Mouse (Mus musculus): ENCODE data around the gene Gm20388. TPM values are rescaled to one million over a fixed set of nuclear protein-coding genes. Genes with fewer than 3 reads are reported as not detected.

Gm20388 gene
- polyA plus RNA-seq, 1 experiment = 18.7 TPM

DNA sequence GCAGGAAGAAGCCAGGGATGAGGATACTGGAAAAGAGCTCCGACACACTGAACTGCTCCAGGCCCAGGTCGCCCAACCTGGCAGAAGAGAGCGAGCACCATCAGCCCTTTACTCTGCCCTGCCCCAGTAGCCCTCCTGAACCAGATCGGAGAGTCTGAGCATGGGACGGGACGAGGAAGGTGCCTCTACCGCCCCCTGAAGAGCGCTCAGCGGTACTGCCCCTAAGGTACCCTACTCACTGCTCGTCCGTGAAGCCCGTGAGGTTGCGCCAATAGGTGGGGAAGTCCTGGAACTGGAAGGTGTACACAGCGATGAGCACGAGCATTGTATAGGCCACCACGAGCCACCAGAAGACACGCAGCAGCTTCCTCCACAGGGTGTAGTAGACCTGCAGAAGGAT, 2587.3 kb downstream of the Gm20388 start:
- no peak overlapping the region for H3K4me3 ChIP-seq (replicated peaks; ENCODE audit: insufficient read depth, low read depth, low read length)
- H3K4me1 ChIP-seq (ENCODE audit: control insufficient read depth, insufficient read depth, low read length) = no peaks in the 10 kb centered on the region
- TF ChIP-seq POLR2A (IDR thresholded peaks at IDR 0.05; ENCODE audit: borderline replicate concordance, insufficient read depth, low read length) (no peak), CTCF (IDR thresholded peaks at IDR 0.05; ENCODE audit: borderline replicate concordance, insufficient read depth, low read depth, low read length) (peak; percentile 28; the same call in 1 of the 2 replicates)
- H3K27me3 ChIP-seq (ENCODE audit: control insufficient read depth, insufficient read depth, low read length) = no peaks in the 10 kb centered on the region
- WGBS = 60% methylated on average over 17 of the region's 17 CpGs
- DNase-seq = no peak
- no peak overlapping the region for H3K27ac ChIP-seq (ENCODE audit: insufficient read depth, low read length)

DNA sequence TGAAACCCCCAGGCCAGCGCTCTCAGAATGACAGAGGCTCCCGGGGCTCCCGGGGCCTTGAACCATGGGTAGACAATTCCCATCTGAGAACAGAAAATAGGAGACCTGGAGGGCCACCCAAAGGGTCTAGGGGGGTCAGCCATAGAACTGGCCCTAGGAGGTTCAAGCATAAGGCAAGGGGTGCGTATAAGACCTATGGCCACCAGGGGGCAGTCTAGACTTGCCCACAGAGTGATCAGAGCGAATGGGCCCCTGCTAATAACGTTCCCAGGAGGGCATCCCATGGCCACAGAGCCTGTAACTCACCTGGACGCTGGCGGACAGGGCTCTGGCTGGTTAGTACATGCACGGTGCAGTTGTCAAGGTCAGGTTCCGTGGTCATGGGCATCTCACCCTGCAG, 2590.2 kb downstream of the Gm20388 start:
- 26% methylated on average over 10 of the region's 10 CpGs for WGBS
- no peak overlapping the region for H3K4me3 ChIP-seq (replicated peaks; ENCODE audit: insufficient read depth, low read depth, low read length)
- no peaks in the 10 kb centered on the region for H3K27me3 ChIP-seq (ENCODE audit: control insufficient read depth, insufficient read depth, low read length)
- DNase-seq = peak; percentile 73 to 81
- TF ChIP-seq CTCF (IDR thresholded peaks at IDR 0.05; ENCODE audit: borderline replicate concordance, insufficient read depth, low read depth, low read length) (peak; percentile 93), POLR2A (IDR thresholded peaks at IDR 0.05; ENCODE audit: borderline replicate concordance, insufficient read depth, low read length) (no peak)
- H3K4me1 ChIP-seq (ENCODE audit: control insufficient read depth, insufficient read depth, low read length) = no peaks in the 10 kb centered on the region
- no peak overlapping the region for H3K27ac ChIP-seq (ENCODE audit: insufficient read depth, low read length)

DNA sequence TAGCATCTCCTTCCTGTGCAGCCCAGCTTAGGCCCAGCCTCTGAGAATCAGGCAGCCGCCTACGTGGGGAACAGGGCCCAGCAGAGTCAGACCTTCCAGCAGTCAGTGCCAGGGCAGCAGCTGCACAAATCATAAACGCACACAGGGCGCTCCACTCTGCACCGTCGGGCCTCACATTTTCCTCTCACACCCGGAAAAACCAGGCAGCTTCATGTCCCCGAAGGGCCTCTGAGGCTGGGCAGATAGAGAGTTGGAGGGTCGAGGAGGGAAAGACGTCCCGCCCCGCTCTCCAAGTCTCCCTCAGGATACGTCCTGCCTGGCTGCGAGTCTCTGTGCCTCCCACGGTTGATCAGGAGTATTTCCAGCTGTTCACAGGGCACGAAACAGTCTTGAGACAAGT, 2600.9 kb downstream of the Gm20388 start:
- TF ChIP-seq POLR2A (IDR thresholded peaks at IDR 0.05; ENCODE audit: borderline replicate concordance, insufficient read depth, low read length) (no peak), CTCF (IDR thresholded peaks at IDR 0.05; ENCODE audit: borderline replicate concordance, insufficient read depth, low read depth, low read length) (no peak)
- H3K4me1 ChIP-seq (ENCODE audit: control insufficient read depth, insufficient read depth, low read length) = no peaks in the 10 kb centered on the region
- DNase-seq = no peak
- no peak overlapping the region for H3K27ac ChIP-seq (ENCODE audit: insufficient read depth, low read length)
- no peak overlapping the region for H3K4me3 ChIP-seq (replicated peaks; ENCODE audit: insufficient read depth, low read depth, low read length)
- H3K27me3 ChIP-seq (ENCODE audit: control insufficient read depth, insufficient read depth, low read length) = no peaks in the 10 kb centered on the region
- WGBS = 41% methylated on average over 16 of the region's 16 CpGs

DNA sequence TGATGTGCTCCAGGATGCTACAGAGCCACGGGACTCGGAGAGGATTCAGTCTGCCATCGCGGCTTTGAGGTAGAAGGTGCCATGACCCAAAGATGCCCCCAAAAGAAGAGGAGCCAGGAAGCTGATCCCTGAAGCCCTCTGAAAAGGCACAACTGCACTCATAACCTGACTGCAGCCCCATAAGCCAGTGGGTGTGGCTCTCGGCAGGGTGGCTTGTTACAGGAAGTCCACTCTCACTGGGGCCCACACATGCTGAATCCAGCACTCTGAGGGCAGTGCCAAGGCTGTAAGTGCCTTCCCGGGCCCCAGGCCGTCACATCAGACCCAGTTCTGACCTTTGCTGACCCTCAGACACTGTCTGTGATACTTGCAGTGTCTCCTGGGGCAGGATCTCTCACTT, 2601.8 kb downstream of the Gm20388 start:
- DNase-seq = no peak
- TF ChIP-seq POLR2A (IDR thresholded peaks at IDR 0.05; ENCODE audit: borderline replicate concordance, insufficient read depth, low read length) (no peak), CTCF (IDR thresholded peaks at IDR 0.05; ENCODE audit: borderline replicate concordance, insufficient read depth, low read depth, low read length) (no peak)
- H3K27me3 ChIP-seq (ENCODE audit: control insufficient read depth, insufficient read depth, low read length) = no peaks in the 10 kb centered on the region
- H3K4me3 ChIP-seq (replicated peaks; ENCODE audit: insufficient read depth, low read depth, low read length) = no peak overlapping the region
- no peaks in the 10 kb centered on the region for H3K4me1 ChIP-seq (ENCODE audit: control insufficient read depth, insufficient read depth, low read length)
- 70% methylated on average over 7 of the region's 7 CpGs for WGBS
- H3K27ac ChIP-seq (ENCODE audit: insufficient read depth, low read length) = no peak overlapping the region

DNA sequence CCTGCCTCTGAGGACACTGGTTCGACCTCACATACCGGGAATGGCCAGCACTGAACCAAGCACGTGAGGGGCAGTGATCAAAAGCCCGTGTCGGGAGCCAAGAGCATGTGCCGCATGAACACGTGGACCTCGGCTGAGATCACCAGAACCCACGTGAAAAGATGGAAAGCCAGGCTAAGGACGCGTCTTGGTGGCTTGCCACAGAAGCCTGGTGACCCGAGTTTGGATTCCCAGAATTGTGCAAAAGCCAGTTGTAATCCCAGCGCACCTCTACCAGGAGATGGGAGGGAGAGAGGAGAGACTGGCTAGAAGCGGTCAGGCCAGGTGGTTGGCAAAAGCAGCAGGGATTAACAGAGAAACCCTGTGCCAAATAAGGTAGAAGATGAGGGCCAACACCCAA, 2605.1 kb downstream of the Gm20388 start:
- Histone ChIP-seq H3K27ac (ENCODE audit: insufficient read depth, low read length) (no peak overlapping the region), H3K27me3 (ENCODE audit: control insufficient read depth, insufficient read depth, low read length) (no peaks in the 10 kb centered on the region), H3K4me1 (ENCODE audit: control insufficient read depth, insufficient read depth, low read length) (no peaks in the 10 kb centered on the region), H3K4me3 (replicated peaks; ENCODE audit: insufficient read depth, low read depth, low read length) (no peak overlapping the region)
- TF ChIP-seq POLR2A (IDR thresholded peaks at IDR 0.05; ENCODE audit: borderline replicate concordance, insufficient read depth, low read length) (no peak), CTCF (IDR thresholded peaks at IDR 0.05; ENCODE audit: borderline replicate concordance, insufficient read depth, low read depth, low read length) (no peak)
- 77% methylated on average over 14 of the region's 14 CpGs for WGBS
- no peak for DNase-seq

DNA sequence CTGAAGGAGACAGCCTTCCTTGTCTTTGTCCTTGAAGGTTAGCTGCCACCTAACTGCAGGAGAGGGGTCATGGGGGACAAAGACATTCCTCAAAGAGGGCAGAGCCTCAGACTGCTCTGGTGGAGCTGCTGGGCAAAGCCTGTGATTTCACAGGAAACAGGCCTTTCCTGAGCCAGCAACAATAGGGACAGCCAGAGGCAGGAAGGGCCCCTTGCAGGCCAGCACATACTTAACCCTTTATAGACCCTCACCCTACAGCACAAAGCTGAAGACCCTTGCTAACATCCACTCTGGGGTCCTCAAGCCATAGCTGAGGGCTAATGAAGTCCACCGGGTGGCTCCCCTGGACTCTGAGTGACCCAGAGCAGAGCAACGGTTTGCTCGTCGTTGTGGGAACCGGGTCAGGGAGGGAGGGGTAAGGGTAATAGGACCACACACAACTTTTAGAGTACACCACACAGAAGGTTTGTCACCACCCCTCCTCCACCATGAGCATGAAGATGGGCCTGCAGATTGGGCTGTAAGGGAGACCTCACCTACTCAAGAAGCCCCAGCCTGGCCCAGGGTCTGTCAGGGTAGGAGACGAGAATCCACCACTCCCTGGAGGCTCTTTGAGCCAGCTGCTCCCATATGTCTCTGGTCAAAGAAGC, 2607.0 kb downstream of the Gm20388 start:
- H3K4me3 ChIP-seq (replicated peaks; ENCODE audit: insufficient read depth, low read depth, low read length) = no peak overlapping the region
- no peaks in the 10 kb centered on the region for H3K27me3 ChIP-seq (ENCODE audit: control insufficient read depth, insufficient read depth, low read length)
- H3K4me1 ChIP-seq (ENCODE audit: control insufficient read depth, insufficient read depth, low read length) = no peaks in the 10 kb centered on the region
- H3K27ac ChIP-seq (ENCODE audit: insufficient read depth, low read length) = no peak overlapping the region
- 39% methylated on average over 6 of the region's 6 CpGs for WGBS
- DNase-seq = no peak
- TF ChIP-seq CTCF (IDR thresholded peaks at IDR 0.05; ENCODE audit: borderline replicate concordance, insufficient read depth, low read depth, low read length) (no peak), POLR2A (IDR thresholded peaks at IDR 0.05; ENCODE audit: borderline replicate concordance, insufficient read depth, low read length) (no peak)

DNA sequence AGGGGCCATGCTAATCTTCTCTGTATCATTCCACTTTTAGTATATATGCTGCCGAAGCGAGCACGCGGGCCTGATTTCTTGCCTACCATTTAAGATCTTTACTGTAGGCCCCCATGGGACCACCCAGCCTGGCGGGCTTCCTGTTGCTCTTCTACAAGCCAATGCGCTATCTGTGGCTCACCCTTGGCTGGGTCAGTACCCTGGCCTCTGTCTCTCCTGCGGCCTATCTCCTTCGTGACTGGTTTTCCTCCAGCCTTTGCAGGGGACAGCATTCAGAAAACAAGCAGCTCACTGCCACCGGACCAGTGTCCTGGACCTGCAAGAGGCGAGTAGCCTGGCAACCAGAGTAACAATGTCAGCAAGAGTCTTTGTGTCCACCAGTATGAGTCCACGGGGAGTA, 2610.0 kb downstream of the Gm20388 start:
- DNase-seq = no peak
- Histone ChIP-seq H3K27ac (ENCODE audit: insufficient read depth, low read length) (no peak overlapping the region), H3K4me3 (replicated peaks; ENCODE audit: insufficient read depth, low read depth, low read length) (no peak overlapping the region), H3K27me3 (ENCODE audit: control insufficient read depth, insufficient read depth, low read length) (no peaks in the 10 kb centered on the region), H3K4me1 (ENCODE audit: control insufficient read depth, insufficient read depth, low read length) (0 out of 2 replicates have a peak, but pooled peaks cover 14% of the 10 kb centered on the region)
- 72% methylated on average over 11 of the region's 11 CpGs for WGBS
- TF ChIP-seq CTCF (IDR thresholded peaks at IDR 0.05; ENCODE audit: borderline replicate concordance, insufficient read depth, low read depth, low read length) = no peak
- TF ChIP-seq POLR2A (IDR thresholded peaks at IDR 0.05; ENCODE audit: borderline replicate concordance, insufficient read depth, low read length) = no peak
